Mouse (Mus musculus): ENCODE data around the gene Plekha8.

GRCm38 (mm10) chr6:54569776-54570175, 25.1 kb upstream of the Plekha8 start:
- TF ChIP-seq CTCF (IDR thresholded peaks at IDR 0.05; ENCODE audit: extremely low read depth, insufficient read depth, insufficient read length, insufficient replicate concordance) (no peak), POLR2A (IDR thresholded peaks at IDR 0.05; ENCODE audit: low read depth, low read length) (no peak)

Data from spleen, adult 2 months (tissue).